Mouse (Mus musculus) left cerebral cortex, adult 18-20 months (tissue): ENCODE measurements at regions not wholly inside any gene's neighbourhood (a gene's known extent, or its start where the extent isn't known, plus 50 kb on each side); places are given as distances from the start of the nearest gene placed in this dataset.
"Not testable (repeated sequence)": the region's sequence is repeated elsewhere in the genome, so short reads cannot be mapped to it uniquely, and the experiment has no call there.

Experiments used
- DNase-seq, 2 experiments: peaks; one replicate each; pipeline ENCODE4 v3.0.0; 2021 to 2022; ENCODE audit warnings: low spot score in 2 of 2, mixed read lengths in 1 of 2

- no peak for DNase-seq
Measured at GRCm38 (mm10) chr2:10990043-10990728, 181.7 kb upstream of the Prkcq start.

GRCm38 (mm10) chr2:10998798-10999197, 173.1 kb upstream of the Prkcq start:
- no peak for DNase-seq

GRCm38 (mm10) chr2:10999217-10999618, 172.7 kb upstream of the Prkcq start:
- DNase-seq, result no peak

GRCm38 (mm10) chr2:11005806-11006205, 166.1 kb upstream of the Prkcq start:
- no peak for DNase-seq

GRCm38 (mm10) chr2:11011041-11011962, 160.6 kb upstream of the Prkcq start:
- DNase-seq, result no peak

- no peak for DNase-seq
Measured at GRCm38 (mm10) chr2:11012312-11012860, 159.5 kb upstream of the Prkcq start.

- DNase-seq, result peak; percentile 8 to 16
Measured at GRCm38 (mm10) chr2:11013154-11013553, 158.8 kb upstream of the Prkcq start.

- no peak for DNase-seq
Measured at GRCm38 (mm10) chr2:11016446-11016845, 155.5 kb upstream of the Prkcq start.

- DNase-seq, result no peak
Measured at GRCm38 (mm10) chr2:11032891-11033290, 139.0 kb upstream of the Prkcq start.

- DNase-seq, result no peak
Measured at GRCm38 (mm10) chr2:11034178-11034577, 137.7 kb upstream of the Prkcq start.

- no peak for DNase-seq
Measured at GRCm38 (mm10) chr2:11037343-11037742, 134.6 kb upstream of the Prkcq start.

GRCm38 (mm10) chr2:11038440-11038839, 133.5 kb upstream of the Prkcq start:
- no peak for DNase-seq

- no peak for DNase-seq
Measured at GRCm38 (mm10) chr2:11040005-11040404, 131.9 kb upstream of the Prkcq start.

GRCm38 (mm10) chr2:11044727-11045274, 127.1 kb upstream of the Prkcq start:
- no peak for DNase-seq

GRCm38 (mm10) chr2:11051621-11052020, 120.3 kb upstream of the Prkcq start:
- DNase-seq, result no peak

GRCm38 (mm10) chr2:11059731-11060425, 112.0 kb upstream of the Prkcq start:
- peak; percentile 65 to 70 for DNase-seq

GRCm38 (mm10) chr2:11067384-11067783, 104.5 kb upstream of the Prkcq start:
- no peak for DNase-seq

GRCm38 (mm10) chr2:11083536-11083935, 88.4 kb upstream of the Prkcq start:
- no peak for DNase-seq

GRCm38 (mm10) chr2:11086996-11087395, 84.9 kb upstream of the Prkcq start:
- DNase-seq, result peak; percentile 12 to 14

GRCm38 (mm10) chr2:11099834-11100622, 71.9 kb upstream of the Prkcq start:
- DNase-seq, result not testable (repeated sequence)
